Mouse (Mus musculus): Measurements from ENCODE around the gene Mindy1. TPM values are rescaled to one million over a fixed set of nuclear protein-coding genes. Genes with fewer than 3 reads are reported as not detected.

Gene Mindy1
- polyA plus RNA-seq, 1 experiment from 2014 or later, result 37.8 TPM

DNA sequence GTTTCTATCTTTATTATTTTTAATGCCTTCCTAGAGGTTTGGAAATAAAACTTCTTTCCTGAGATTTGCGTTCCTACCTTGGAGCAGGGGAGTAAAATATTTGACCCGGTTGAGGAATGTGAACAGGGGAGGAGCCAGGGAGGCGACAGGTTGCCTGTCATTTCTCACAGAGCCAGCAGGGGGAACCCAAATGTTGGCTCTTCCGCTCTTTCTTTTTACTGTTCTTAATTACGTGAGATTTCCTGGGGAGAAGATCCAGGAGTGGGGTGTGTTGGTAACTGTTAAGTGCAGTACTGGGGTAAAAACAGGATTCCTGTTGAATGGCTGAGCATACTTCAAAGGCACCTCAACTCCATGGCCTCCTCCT lies 14.9 kb downstream of the Mindy1 start:
- H3K36me3 ChIP-seq (replicated peaks; ENCODE audit: control insufficient read depth, insufficient read depth), result peaks cover 41% of the 10 kb centered on the region
- no peaks in the 10 kb centered on the region for H3K27me3 ChIP-seq (ENCODE audit: control insufficient read depth, insufficient read depth, low read length)
- H3K27ac ChIP-seq, result no peak overlapping the region

DNA sequence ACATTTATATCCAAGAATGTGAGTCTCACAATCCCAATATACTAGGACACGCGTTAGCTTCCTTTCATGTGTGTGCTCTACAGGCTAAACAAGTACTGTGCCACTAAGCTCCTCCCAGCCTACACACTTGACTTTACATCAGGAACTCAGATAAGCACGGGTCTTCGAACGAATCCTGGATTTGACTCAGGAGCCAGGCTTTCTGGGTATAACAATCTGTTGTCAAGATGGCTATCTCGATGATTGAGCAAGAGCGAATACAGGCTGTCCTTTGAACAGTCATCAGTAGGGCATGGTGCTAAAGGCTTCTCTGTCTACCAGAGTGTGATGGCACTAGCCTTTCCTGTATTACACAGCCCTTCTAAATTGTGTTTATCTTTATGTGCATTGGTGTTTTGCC lies 16.9 kb downstream of the Mindy1 start:
- Histone ChIP-seq H3K27ac (no peak overlapping the region), H3K9me3 (ENCODE audit: control insufficient read depth, low read length) (no peaks in the 10 kb centered on the region), H3K4me3 (replicated peaks; ENCODE audit: low read length) (no peak overlapping the region), H3K9ac (no peak overlapping the region), H3K4me1 (replicated peaks; ENCODE audit: control insufficient read depth, insufficient read depth, low read length) (no peaks in the 10 kb centered on the region), H3K4me2 (replicated peaks) (no peak overlapping the region), H3K36me3 (replicated peaks; ENCODE audit: control insufficient read depth, insufficient read depth) (peaks cover 28% of the 10 kb centered on the region), H3K27me3 (ENCODE audit: control insufficient read depth, insufficient read depth, low read length) (no peaks in the 10 kb centered on the region)
- WGBS, result 92% methylated on average over 7 of the region's 7 CpGs
- ATAC-seq (ENCODE audit: low FRiP score) (no peak), DNase-seq (ENCODE audit: low spot score) (no peak)

More for the DNA sequence above, 14.9 kb downstream of the Mindy1 start:
- no peak for ATAC-seq (ENCODE audit: low FRiP score)
- Histone ChIP-seq H3K4me3 (replicated peaks; ENCODE audit: low read length) (no peak overlapping the region), H3K4me1 (replicated peaks; ENCODE audit: control insufficient read depth, insufficient read depth, low read length) (no peaks in the 10 kb centered on the region), H3K9ac (no peak overlapping the region), H3K9me3 (ENCODE audit: control insufficient read depth, low read length) (no peaks in the 10 kb centered on the region), H3K4me2 (replicated peaks) (no peak overlapping the region)
- 11% methylated on average over 5 of the region's 5 CpGs for WGBS
- DNase-seq (ENCODE audit: low spot score), result peak; percentile 48

DNA sequence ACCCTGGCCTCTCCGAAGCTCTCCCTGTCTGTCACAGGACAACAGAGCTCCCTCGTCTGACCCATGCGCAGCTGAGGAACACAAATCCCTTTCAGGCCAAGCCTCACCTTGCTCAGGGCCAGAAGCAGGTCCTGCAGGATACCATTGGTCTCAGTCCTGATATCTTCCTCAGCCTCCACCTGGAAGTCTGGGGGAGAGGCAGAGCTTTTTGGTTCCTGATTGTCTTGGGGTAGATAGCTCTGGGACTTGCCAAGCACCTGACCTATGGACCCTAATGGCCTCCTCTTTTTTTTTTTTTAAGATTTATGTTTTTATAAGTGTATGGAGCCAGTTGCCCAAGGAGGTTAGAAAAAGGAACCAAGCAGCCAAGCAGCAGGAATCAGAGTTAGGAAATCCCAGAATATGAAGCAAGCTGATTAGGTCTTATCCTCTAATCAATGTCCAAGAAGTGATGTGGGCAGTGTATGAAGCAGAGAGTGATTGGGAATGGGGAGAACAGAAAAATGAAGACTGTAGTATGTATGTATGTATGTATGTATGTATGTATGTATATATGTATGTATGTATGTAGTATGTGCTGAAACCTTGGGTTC lies 20.2 kb downstream of the Mindy1 start:
- Histone ChIP-seq H3K9me3 (ENCODE audit: control insufficient read depth, low read length) (no peaks in the 10 kb centered on the region), H3K9ac (no peak overlapping the region), H3K4me3 (replicated peaks; ENCODE audit: low read length) (no peak overlapping the region), H3K36me3 (replicated peaks; ENCODE audit: control insufficient read depth, insufficient read depth) (no peaks in the 10 kb centered on the region), H3K4me2 (replicated peaks) (no peak overlapping the region), H3K27ac (no peak overlapping the region), H3K4me1 (replicated peaks; ENCODE audit: control insufficient read depth, insufficient read depth, low read length) (no peaks in the 10 kb centered on the region), H3K27me3 (ENCODE audit: control insufficient read depth, insufficient read depth, low read length) (no peaks in the 10 kb centered on the region)
- no peak for DNase-seq (ENCODE audit: low spot score)
- WGBS, result 80% methylated on average over 3 of the region's 3 CpGs
- no peak for ATAC-seq (ENCODE audit: low FRiP score)

DNA sequence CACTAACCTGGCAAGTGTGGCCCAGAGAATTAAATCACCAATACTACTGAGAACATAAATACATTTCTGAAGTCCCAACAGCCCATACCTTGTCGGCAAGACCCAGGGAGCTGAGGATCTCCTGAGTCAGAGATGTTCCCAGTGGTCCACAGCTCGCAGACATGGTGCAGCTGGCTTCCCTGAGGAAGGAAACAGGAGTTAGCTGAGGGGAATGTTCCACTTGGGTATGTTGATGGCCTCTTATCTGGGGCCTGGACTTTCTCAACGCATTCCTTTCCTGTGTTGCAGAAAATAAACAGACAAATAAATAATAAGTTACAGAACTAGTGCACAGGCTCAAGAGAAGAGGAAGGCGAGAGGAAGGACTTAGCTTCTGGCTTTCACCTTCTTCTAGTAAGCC lies 25.1 kb downstream of the Mindy1 start:
- no peaks in the 10 kb centered on the region for H3K4me1 ChIP-seq (replicated peaks; ENCODE audit: control insufficient read depth, insufficient read depth, low read length)

DNA sequence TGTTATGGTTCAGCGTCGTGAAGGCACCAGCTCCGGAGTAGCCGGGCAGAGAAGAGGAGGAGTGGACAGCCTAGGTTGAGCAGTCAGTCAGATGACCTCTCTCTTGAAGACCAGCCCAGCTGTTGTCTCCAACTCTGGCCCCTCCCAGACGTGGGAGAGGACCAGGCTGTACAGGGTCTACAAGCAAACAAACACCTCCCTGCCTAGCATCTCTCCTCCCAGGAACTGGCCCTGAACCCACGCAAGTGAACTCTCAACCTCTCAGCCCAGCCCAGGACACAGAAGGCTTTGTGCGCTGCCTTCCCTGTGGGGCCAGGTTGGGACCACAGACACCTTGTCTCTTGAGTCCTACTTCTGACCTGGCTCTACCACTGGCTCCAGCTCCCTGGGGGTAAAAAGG lies 26.0 kb downstream of the Mindy1 start, which contains the start of gene Anxa9:
Gene Anxa9, minus strand, starts transcription at position 77 of the 400 bp plus-strand sequence.
- H3K9me3 ChIP-seq (ENCODE audit: control insufficient read depth, low read length), result no peaks in the 10 kb centered on the region
- ATAC-seq (ENCODE audit: low FRiP score) (no peak), DNase-seq (ENCODE audit: low spot score) (no peak)
- no peaks in the 10 kb centered on the region for H3K27me3 ChIP-seq (ENCODE audit: control insufficient read depth, insufficient read depth, low read length)
- no peaks in the 10 kb centered on the region for H3K4me1 ChIP-seq (replicated peaks; ENCODE audit: control insufficient read depth, insufficient read depth, low read length)
- no peak within 1 kb of the TSS for H3K27ac ChIP-seq
- no peaks in the 10 kb centered on the region for H3K36me3 ChIP-seq (replicated peaks; ENCODE audit: control insufficient read depth, insufficient read depth)
- no peak within 1 kb of the TSS for H3K9ac ChIP-seq
- H3K4me2 ChIP-seq (replicated peaks), result no peak within 1 kb of the TSS
- 65% methylated on average over 7 of the region's 7 CpGs for WGBS
- no peak within 1 kb of the TSS for H3K4me3 ChIP-seq (replicated peaks; ENCODE audit: low read length)

More for the DNA sequence above, 25.1 kb downstream of the Mindy1 start:
- H3K4me3 ChIP-seq (replicated peaks; ENCODE audit: low read length), result no peak overlapping the region
- H3K27ac ChIP-seq, result no peak overlapping the region
- H3K9me3 ChIP-seq (ENCODE audit: control insufficient read depth, low read length), result no peaks in the 10 kb centered on the region
- WGBS, result 86% methylated on average over 4 of the region's 4 CpGs
- no peak for DNase-seq (ENCODE audit: low spot score)
- H3K4me2 ChIP-seq (replicated peaks), result no peak overlapping the region
- H3K9ac ChIP-seq, result no peak overlapping the region
- H3K36me3 ChIP-seq (replicated peaks; ENCODE audit: control insufficient read depth, insufficient read depth), result no peaks in the 10 kb centered on the region
- H3K27me3 ChIP-seq (ENCODE audit: control insufficient read depth, insufficient read depth, low read length), result no peaks in the 10 kb centered on the region
- no peak for ATAC-seq (ENCODE audit: low FRiP score)

DNA sequence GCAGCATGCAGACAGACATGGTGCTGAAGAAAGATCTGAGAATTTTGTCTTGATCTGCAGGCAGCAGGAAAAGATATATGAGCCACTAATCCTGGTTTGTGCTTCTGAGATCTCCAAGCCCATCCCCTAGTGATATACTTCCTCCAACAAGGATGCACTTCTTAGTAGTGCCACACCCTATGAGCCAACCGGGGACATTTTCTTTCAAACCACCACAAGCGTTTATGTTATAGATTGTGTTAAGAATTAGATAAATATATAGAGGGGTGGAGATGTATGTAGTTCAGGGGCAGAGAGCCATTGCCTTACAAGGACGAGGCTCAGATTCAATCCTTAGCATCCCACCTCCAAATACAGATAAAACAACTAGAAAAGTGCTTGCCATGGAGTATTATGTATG lies 29.4 kb downstream of the Mindy1 start:
- 65% methylated on average over 3 of the region's 3 CpGs for WGBS
- no peak overlapping the region for H3K4me3 ChIP-seq (replicated peaks; ENCODE audit: low read length)

DNA sequence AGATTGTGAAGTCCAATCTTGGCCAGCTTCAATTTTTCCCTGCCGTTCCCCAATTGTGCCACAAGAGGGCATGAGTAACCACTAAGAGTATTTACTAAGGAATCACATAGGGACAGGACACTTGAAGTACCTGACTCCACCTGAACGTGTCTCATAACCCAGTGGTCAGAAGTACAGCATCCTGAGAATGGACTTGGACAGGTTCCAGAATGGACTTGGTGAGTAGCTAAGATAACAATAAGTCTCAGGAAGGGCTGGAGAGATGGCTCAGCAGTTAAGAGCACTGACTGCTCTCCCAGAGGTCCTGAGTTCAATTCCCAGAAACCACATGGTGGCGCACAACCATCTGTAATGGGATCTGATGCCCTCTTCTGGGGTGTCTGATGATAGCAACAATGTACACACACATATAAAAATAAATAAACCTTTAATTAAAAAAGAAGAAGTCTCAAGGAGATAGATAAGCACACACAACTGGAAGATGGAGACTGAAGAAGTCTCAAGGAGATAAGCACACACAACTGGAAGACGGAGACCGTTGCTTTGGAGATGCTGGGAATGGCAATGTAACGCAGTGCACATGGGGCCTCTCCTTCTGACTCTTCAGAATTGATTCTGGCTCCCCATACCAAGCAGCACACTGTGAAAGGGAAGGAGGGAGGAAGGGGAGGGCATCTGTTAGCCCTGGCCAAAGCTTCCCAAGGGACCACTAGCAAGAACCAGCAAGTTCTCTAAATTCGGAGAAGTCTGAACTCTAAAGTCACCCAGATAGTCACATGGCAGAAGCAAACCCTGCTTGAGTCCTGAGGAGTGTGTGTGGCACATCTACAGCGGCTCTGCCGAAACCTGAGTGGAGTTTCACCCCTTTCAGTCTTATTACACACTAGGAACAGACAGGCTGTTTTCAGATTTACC lies 30.1 kb downstream of the Mindy1 start:
- no peaks in the 10 kb centered on the region for H3K9me3 ChIP-seq (ENCODE audit: control insufficient read depth, low read length)
- DNase-seq (ENCODE audit: low spot score) (peak; percentile 79), ATAC-seq (ENCODE audit: low FRiP score) (no peak)
- 69% methylated on average over 9 of the region's 9 CpGs for WGBS
- H3K9ac ChIP-seq, result no peak overlapping the region
- H3K27ac ChIP-seq, result no peak overlapping the region
- H3K4me1 ChIP-seq (replicated peaks; ENCODE audit: control insufficient read depth, insufficient read depth, low read length), result peaks cover 10% of the 10 kb centered on the region
- H3K36me3 ChIP-seq (replicated peaks; ENCODE audit: control insufficient read depth, insufficient read depth), result no peaks in the 10 kb centered on the region
- no peak overlapping the region for H3K4me2 ChIP-seq (replicated peaks)
- no peaks in the 10 kb centered on the region for H3K27me3 ChIP-seq (ENCODE audit: control insufficient read depth, insufficient read depth, low read length)
- no peak overlapping the region for H3K4me3 ChIP-seq (replicated peaks; ENCODE audit: low read length)

More for the DNA sequence above, 29.4 kb downstream of the Mindy1 start:
- Histone ChIP-seq H3K4me2 (replicated peaks) (no peak overlapping the region), H3K9me3 (ENCODE audit: control insufficient read depth, low read length) (no peaks in the 10 kb centered on the region), H3K36me3 (replicated peaks; ENCODE audit: control insufficient read depth, insufficient read depth) (no peaks in the 10 kb centered on the region), H3K27ac (no peak overlapping the region), H3K27me3 (ENCODE audit: control insufficient read depth, insufficient read depth, low read length) (no peaks in the 10 kb centered on the region), H3K9ac (no peak overlapping the region), H3K4me1 (replicated peaks; ENCODE audit: control insufficient read depth, insufficient read depth, low read length) (0 out of 2 replicates have a peak, but pooled peaks cover 3% of the 10 kb centered on the region)
- no peak for DNase-seq (ENCODE audit: low spot score)
- no peak for ATAC-seq (ENCODE audit: low FRiP score)

DNA sequence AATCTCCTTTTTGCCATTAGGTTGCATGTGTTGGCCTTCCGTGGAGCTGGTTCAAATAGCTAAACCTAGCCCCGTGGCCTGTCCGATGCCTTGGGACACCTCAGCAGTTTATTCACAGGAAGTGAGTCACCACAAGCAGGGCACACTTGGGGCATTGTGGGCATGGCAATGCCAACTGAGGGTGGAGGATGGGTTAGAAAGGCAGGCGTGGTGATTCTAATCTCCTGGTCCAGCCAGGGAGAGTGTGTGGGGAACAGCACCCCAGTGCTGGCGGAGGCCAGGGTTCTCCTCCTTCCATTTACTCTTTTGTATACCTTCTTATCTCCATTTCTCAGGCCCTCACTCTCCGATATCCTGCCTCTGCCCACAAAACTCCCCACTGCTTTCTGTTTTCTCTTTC lies 31.5 kb downstream of the Mindy1 start:
- Histone ChIP-seq H3K27me3 (ENCODE audit: control insufficient read depth, insufficient read depth, low read length) (no peaks in the 10 kb centered on the region), H3K36me3 (replicated peaks; ENCODE audit: control insufficient read depth, insufficient read depth) (no peaks in the 10 kb centered on the region), H3K4me1 (replicated peaks; ENCODE audit: control insufficient read depth, insufficient read depth, low read length) (peaks cover 21% of the 10 kb centered on the region), H3K4me2 (replicated peaks) (no peak overlapping the region), H3K9me3 (ENCODE audit: control insufficient read depth, low read length) (no peaks in the 10 kb centered on the region), H3K4me3 (replicated peaks; ENCODE audit: low read length) (no peak overlapping the region), H3K9ac (no peak overlapping the region), H3K27ac (no peak overlapping the region)
- ATAC-seq (ENCODE audit: low FRiP score), result no peak
- WGBS, result 89% methylated on average over 6 of the region's 6 CpGs
- no peak for DNase-seq (ENCODE audit: low spot score)

DNA sequence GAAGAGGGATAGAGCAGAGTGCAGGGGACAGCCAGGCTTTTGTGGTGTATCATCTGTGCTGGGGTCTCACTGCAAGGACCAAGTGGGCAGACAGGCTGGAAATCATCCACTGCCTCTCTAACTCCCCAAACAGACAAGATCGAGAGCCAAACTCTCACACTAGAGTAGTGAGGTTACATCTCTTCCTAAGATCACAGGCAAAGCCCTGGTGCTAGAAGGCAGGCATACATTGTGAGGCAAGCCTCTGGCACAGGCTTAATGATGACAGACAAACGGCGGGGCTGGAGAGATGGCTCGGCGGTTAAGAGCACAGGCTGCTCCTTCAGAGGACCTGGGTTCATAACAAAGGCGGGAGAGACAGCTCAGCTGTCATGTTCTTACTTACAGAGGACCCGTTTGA lies 32.3 kb downstream of the Mindy1 start:
- Histone ChIP-seq H3K27me3 (ENCODE audit: control insufficient read depth, insufficient read depth, low read length) (no peaks in the 10 kb centered on the region), H3K4me1 (replicated peaks; ENCODE audit: control insufficient read depth, insufficient read depth, low read length) (peaks cover 24% of the 10 kb centered on the region), H3K27ac (no peak overlapping the region), H3K9ac (no peak overlapping the region), H3K9me3 (ENCODE audit: control insufficient read depth, low read length) (no peaks in the 10 kb centered on the region), H3K4me2 (replicated peaks) (no peak overlapping the region), H3K36me3 (replicated peaks; ENCODE audit: control insufficient read depth, insufficient read depth) (no peaks in the 10 kb centered on the region), H3K4me3 (replicated peaks; ENCODE audit: low read length) (no peak overlapping the region)
- no peak for ATAC-seq (ENCODE audit: low FRiP score)
- DNase-seq (ENCODE audit: low spot score), result peak; percentile 18
- 46% methylated on average over 7 of the region's 7 CpGs for WGBS
